Mouse (Mus musculus) heart, postnatal 36 days (tissue): ENCODE measurements around the gene Far2. TPM values are rescaled to one million over a fixed set of nuclear protein-coding genes. Genes with fewer than 3 reads are reported as not detected.
A peak's percentile ranks its signal among the peaks of the same experiment; 100 is the strongest.
"Not testable (repeated sequence)": the region's sequence is repeated elsewhere in the genome, so short reads cannot be mapped to it uniquely, and the experiment has no call there.

Experiments
- DNase-seq, 2 experiments: peaks; one replicate each; pipeline ENCODE4 v3.0.0; 2021 to 2022
- intact Hi-C: fragments of 180-260 bp; cut with DNase I; formaldehyde crosslinking; loops from one replicate; pipeline ENCODE4 v1.15.1; 2025
- total RNA-seq, 2 experiments: library from RNA; stranded (reverse); gene quantifications; 2 replicates each; pipeline ENCODE4 v1.2.3; 2021

The Far2 gene
- total RNA-seq, 2 experiments from 2014 or later: not detected

DNA sequence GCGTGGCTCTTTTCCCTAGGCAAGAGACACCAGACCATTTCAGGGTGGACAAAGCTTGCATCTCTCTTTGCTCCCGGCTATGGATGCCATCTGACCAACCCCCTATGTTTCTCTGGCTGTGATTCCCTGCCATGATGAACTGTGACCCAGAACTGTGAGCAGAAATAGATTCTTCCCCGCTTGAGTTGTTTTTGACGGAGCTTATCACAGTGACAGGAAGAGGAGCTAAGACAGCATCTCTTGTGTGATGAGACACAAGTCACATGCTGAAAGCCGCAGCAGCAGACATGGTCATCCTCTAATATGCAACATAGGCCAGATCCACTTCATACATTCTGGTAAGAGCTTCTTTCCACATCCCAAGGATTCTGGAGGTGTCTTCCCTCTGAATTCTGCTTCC lies 69.3 kb downstream of the Far2 start:
- intact Hi-C loops: no loop called here
- no peak for DNase-seq

DNA sequence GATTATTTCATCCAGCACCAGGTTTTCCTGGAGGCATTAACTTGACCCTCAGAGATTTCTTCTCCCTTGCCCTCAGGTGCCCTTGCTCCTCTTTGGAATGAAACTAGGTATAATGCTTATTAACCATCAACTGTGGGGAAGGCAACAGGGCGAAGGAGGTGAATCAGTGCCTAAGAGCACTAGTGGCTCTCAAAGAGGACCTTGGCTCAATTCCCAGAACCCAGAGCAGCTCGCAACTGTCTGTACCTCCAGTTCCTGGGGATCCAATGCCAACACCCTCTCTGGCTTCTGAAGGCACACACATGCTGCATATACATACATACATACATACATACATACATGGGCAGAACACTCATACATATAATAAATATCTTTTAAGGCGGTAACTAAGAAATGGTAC lies 69.8 kb downstream of the Far2 start:
- no peak for DNase-seq
- intact Hi-C loops: no loop called here

DNA sequence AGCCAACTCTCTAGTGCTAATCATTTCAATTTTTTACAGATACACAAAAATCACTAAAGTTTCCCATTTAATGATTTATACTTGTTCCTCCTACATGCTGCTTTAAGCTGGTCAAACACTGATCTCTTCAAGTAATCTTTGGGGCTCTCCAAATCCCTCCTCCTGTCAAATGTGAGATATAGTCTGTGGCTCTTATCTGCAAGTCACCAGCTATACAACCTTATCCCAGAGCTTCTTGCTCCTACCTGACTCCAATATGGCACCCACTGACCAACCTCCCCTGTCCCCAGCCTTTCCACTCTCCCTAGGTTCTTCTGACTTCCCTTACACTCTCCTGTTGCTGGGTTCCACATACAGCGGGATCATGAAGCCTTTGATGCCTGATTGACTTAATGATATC lies 70.6 kb downstream of the Far2 start:
- intact Hi-C loops: no loop called here
- DNase-seq: no peak

DNA sequence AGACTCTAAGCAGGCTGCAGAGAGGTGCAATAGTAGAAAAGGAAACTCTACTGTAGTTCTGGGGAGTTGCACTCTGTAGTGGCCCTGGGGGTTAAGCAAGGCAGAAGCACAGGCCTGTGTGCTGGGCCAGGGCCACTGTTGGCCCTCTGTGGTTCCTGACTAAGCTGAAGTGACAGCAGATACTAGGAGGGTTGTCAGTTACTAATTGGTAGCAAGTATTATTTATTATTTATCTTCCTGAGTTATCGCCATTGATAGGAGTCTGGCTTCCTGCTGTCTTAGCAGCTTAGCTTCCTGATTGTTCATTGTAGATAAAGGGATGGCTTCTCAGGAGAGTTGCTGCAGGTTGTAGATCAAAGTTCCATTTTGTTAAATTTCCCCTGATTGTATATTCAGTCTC lies 73.6 kb downstream of the Far2 start:
- intact Hi-C loops: no loop called here
- DNase-seq: no peak

DNA sequence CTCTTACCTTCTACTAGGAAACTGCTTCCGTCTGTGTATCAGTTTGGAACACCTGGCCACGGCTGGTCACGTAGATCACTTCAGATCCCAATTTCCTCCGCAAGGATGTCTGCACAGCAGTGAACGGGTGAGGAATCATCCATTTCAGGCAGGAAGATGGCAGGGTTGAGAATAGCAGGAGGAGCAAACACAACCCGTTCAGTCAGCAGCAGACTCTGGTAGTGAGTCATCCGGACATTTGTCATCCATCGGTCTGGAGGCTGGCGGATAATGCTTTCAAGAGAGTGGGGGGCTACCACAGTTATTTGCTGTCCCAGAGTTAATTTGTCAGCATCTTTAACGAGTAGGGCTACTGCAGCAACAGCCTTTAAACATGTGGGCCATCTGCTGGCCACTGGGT lies 79.8 kb downstream of the Far2 start:
- intact Hi-C loops: not testable (repeated sequence)

DNA sequence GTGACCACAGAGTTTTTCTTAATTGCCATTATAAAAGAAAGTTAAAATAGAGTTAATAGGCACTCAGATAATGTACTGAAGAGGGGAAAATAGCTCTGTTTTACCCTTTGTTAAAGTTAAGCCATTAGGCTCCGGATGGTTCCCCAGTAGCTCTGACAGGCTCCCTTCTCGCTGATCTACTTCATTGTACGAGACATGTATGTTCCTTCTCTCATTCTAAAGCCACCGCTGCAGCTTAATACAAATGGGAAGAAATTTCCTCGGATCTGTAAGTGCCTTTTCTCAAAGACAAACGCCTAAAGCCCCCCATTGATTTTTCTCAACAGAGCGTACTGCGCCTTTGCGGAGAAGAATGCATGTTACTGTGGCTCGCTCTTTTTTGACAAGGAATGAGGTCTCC lies 85.3 kb downstream of the Far2 start:
- intact Hi-C loops: no loop called here
- no peak for DNase-seq

More for the DNA sequence above, 79.8 kb downstream of the Far2 start:
- not testable (repeated sequence) for DNase-seq

DNA sequence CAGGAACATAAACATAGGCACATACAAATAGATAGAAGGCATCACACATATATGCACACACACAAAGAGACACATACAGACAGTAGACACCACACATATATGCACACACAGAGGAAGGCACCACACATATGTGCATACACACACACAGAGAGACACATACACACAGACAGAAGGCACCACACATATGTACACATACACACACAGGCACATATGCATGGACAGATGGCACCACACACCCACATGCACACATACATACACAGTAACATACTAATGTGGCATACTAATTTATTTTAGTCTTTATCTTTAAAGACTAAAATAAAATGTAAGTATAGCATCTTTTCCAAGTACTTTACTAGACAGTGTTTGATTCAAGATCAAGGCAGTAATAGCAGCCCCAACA lies 86.5 kb downstream of the Far2 start:
- no peak for DNase-seq
- intact Hi-C loops: no loop called here

DNA sequence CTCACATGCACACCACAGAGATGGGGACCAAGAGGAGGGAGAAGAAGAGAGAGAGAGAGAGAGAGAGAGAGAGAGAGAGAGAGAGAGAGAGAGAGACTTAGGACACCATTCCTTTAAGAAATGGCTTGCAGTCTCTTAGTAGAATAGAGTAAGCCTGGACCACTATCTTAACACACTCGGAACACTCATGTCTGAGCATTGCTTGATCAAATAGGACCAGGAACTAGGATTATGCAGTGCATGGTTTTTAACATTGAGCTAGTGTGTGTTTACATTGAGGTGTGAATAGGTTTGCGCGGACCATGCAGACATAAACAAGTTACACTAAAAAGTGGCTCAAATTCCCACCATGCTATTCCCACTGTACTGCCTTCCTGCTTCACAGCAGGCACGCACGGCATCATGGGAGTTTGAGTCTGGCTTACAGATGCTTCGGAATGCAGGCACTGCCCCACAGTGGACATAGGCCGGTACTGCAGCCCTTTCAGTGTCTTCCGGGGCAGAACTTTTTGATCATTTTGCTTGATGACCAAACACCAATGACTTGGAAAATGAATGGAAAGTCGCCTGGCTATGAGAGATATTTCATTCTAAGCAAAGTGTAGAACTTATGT lies 88.8 kb downstream of the Far2 start:
- DNase-seq: peak; percentile 44 to 59
- intact Hi-C loops: loop anchor here (2.0 kb wide), 1 partner anchor 135 kb away; no protein-coding TSS in a partner anchor

DNA sequence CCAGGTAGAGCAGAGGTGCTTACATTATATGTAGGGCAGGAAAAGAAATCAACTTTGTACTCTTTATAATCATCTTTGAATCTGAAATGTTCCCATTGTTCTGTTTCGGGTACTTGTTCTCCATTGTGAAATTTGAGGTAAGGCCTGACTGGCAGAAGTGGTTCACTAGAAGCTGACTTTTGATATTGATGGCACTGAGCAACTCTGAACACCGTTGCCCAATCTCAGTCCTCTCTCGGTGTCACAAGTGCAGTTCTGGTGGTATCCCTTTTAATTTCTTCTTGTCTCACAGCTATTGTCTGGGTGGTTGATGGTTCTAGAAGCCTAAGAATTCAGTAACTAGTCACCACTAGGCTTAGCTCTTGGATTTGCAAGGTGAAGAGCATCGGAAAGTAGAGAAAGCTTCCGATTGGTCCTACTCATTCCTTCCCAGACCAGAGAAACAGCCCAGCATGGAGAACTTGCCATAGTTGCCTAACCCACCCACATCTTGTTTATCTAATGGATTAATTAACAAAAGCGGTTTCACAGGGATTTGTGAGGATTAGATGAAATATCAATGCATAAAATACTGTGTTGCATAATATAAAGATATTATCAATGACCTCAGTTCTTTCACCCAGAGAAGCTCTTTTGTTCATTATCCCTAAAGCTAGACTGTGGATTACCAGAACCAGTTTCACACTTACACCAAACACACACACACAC lies 92.4 kb downstream of the Far2 start:
- intact Hi-C loops: no loop called here
- DNase-seq: no peak

DNA sequence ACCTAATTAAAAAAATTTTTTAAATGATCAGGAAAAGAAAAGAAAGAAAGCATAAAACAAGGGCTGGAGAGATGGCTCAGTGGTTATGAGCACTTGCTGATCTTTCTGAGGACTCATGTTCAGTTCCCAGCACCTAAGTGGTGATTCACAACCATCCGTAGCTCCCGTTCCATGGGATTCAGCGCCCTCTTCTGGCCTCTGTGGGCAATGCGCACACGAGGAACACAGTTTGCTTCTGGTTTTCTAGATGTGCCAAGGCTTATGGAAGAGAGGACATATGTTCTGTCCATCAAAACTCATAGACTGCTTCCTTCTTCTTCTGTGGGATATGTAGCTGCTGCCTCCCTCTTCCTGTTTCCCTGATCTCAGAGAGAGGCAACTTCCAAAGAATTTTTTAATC lies 94.8 kb downstream of the Far2 start:
- intact Hi-C loops: no loop called here
- DNase-seq: no peak

DNA sequence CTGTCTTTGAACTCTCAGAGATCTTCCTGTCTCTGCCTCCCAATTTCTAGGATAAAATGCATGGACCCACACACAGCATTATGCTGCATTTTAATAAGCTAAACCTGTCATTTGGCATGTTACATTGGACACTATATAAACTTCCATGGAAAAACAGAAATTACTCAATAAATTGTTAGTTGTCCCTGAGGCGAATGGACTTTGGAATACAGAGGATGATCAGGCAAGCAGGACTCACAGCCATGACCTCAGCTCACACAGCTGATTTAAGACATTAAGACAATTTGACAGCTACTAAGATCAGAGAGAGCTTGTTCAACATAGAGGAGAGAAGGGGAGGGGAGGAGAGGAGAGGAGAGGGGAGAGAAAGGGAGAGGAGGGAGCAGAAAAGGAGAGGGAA lies 95.4 kb downstream of the Far2 start:
- DNase-seq: no peak
- intact Hi-C loops: no loop called here

DNA sequence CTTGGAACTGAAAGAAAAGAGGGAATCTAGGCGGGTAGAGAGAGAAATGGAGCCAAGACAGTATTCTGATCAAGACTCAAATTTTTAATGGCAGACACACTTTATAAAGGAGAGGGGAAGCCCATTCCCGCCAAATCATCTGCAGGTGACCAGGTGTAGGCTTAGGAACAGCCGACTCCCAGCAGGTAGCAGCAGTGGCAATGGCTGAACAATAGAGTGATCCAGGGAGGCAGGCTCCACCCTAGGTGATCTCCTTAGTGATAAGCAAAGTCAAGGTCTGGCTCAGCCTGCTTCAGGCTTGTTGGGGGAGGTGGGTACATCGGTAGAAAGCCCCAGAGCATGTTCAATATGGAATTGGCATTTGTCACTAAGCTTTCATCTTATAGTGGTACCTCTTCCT lies 105.2 kb downstream of the Far2 start:
- DNase-seq, intact Hi-C loops: not testable (repeated sequence)

DNA sequence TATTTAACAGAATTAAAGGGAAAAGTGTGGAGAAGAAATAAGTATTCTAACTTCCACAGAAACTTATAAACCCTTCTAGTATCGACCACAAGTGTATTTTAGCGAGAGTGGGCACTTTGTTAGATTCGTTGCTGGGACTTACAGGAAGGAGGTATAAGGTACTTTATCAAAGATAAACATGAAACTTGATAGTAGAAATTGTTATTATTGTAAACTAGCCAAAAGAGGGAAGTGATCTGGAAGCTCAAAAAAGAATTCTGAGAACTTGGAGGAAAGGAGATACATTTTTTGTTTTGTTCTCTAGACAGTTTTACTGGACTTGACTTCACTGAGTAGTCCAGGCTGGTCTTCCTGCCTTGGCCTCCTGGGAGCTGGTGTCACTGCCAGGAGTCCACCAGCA lies 125.8 kb downstream of the Far2 start:
- intact Hi-C loops: no loop called here
- DNase-seq: no peak

DNA sequence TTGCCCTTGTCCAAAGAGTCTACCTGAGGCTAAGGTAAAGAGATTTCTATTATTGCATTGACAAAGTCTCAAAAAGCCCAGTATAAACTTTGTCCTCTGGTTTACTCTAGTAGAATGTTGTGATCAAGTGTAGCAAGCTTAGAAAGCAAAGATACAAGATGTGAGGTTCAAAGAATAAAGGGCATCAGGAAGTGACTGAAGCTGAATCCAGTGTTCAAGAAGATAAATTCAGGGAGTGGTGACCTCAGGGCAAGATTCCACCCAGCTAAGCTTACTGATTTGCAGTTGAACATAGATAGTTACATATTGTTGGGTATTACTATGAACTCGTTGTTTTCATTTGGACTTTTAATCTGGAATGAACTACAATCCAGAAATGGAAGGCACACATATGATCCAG lies 138.6 kb downstream of the Far2 start:
- intact Hi-C loops: no loop called here
- DNase-seq: no peak

DNA sequence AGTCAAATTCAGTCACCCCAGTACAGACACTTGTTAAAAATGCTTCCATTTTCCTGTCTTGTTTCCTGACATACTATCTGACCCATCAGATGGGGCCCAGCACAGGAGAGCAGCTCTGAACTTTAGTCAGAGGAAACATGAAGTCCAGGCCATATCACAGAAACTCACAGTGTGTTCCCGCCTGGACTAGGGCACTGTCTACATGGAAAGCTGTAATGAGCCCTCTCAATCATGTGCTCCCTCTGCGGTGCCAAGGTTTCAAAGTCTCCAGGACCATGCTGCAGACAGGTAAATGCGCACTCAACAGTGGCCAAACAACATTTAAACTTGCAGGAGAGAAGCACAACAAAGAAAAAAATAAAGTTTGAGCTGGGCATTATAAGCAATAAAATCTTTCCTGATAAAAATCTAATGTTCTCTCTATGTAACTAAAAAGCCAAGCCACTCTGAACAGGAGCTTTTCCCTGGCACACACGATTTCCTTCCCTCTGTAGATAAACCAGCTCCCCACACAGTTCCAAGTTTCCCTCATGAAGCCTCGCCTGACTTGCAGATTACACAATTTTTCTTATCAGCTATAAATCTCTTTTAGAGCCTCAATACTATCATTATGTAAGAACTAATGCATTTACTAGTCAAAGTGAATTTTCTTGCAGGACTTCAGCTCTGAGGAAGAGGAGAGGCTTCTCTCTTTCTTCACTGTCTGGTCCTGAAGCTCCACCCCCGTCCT lies 147.1 kb downstream of the Far2 start:
- intact Hi-C loops: no loop called here
- DNase-seq: no peak

DNA sequence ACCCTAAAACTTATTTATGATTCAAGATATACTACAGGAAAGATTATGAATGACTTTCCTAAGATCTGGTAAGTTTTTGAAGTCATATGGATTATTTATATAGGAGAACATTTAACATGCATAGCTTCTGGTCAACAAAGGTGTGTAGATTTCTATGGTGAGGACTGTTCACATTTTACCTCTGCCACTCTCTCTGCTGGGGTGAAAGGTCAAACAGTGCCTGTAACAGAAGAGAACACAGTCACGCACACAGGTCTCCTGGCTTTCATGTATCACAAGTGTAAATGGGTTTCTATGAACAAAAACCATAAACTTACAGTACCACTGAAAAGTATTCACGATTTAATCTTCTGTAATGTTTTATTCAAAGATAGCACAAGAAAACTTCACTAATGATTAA lies 152.1 kb downstream of the Far2 start:
- intact Hi-C loops: no loop called here
- DNase-seq: no peak

DNA sequence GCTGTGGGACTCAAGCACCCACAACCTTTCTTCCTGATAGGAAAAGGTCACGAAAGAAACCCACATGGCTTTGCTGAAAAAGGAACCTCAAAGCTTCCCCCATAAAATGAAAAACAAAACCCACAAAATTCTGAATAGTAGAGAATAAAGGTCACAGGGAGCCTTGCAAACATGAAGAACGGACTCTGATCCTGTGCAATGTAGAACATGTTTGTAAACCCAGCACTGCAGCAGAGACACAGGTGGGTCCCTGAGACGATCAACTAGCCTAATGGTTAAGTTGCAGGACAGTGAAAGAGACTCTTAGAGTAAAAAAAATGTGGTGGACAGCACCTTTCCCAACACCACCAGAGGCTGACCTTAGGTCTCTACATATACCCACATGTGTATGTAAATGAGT lies 152.7 kb downstream of the Far2 start:
- no peak for DNase-seq
- intact Hi-C loops: no loop called here

DNA sequence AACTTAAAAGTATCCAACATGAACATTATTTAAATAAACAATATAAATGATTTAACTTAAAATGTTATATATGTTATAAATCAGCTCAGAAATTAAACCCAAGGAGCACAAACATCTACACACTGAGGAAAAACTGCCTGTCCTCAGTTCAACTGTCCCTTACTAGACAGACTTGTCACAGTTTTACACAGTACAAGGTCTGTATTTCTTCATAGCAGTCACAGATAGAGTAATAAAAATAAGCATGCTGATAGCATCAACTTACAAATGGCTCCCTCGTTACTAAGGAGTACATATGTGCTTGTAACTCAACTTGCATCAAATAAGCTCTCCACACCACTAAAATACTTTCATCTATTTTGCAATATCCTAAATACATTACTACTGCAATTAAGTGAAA lies 158.1 kb downstream of the Far2 start:
- intact Hi-C loops: no loop called here
- no peak for DNase-seq

DNA sequence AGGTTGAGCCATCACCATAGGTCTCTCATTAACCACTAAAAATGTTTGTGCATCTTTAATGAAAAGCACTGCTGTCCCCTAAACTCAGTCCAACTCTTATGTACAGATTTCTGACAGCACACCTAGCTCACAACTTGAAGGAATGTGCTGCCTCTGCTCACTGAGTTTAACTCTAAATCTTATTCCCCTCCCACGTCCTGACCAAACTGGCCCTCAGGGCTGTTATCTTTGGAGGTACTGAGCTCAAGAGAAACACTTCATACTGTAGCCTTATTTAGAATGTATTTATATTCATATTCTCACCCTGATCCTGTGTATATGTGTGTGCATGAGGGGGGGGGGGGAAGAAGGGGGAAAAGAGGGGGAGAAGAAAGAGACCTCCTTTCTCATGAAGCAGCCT lies 160.5 kb downstream of the Far2 start:
- intact Hi-C loops: no loop called here
- DNase-seq: no peak

DNA sequence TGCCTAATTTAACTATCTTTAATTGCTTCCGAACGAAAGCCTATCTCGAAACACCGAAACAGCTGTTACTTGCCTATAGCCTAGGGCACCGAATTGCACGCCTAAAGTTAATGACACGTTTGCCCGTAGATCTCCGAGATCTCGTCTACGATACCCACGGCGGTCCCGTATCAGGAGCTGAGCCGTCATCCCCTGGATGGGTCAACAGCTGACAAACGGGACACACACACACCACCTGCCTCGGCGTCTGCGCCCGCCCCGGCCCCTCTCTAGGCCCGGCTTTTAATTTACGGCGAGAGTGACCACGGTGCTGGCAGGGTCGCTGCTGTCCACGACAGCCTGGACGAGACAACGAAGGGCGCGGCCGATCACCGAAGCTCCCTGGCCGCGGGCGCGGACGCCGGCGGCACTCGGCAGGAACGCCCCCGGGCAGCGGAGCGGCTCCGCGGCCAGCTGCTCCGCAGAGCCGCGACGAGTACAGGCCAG lies 164.4 kb downstream of the Far2 start:
- DNase-seq: no peak
- intact Hi-C loops: loop anchor here (5.0 kb wide), 3 partner anchors 621 to 976 kb away; partner anchors contain the start of genes Amn1, Caprin2 and Ipo8

DNA sequence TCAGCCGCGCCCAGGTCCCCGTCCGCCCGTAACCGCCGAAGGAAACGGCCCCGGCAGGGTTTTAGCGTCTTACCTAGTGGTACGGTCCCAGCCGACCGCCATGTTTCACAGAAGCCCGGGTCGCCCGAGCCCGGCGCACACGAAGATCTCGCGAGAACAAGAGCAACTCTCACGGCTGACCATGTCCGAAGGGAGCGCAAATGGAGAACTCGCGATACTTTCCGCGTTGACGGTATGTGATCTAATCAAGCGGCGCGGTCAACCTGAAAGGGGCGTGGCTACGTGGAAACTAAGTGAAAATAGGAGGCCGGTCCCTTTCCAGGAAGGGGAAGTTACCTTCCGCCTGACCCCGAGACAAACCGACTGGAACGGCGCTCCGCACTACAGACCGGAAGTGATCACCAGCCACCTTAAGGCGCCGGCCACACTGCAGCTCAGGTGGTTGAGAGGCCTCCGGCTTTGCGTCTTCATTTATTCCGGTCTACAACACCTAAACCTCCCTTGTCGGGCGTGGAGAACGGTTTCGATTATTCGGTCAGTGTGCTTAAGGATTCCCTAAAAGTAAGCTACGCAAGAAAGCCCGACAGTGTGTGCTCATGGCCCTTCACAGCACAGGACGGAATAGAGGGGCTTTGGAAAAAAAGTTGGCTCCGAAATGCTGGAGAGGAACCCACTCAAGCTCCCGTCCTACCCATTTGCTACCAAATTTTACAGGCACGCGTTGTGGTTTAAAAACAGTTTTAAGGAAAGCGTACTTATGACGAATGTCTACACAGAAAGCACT lies 165.0 kb downstream of the Far2 start, which contains the start of gene Ergic2:
Gene Ergic2, minus strand, starts transcription at position 478 of the 784 bp plus-strand sequence.
- intact Hi-C loops: loop anchor here (5.0 kb wide), 3 partner anchors 620 to 975 kb away; partner anchors contain the start of genes Amn1, Caprin2 and Ipo8
- peak; percentile 94 to 96 for DNase-seq
